Mouse (Mus musculus) heart, embryonic 10.5 days (tissue): ENCODE measurements at regions not wholly inside any gene's neighbourhood (a gene's known extent, or its start where the extent isn't known, plus 50 kb on each side); places are given as distances from the start of the nearest gene placed in this dataset.
"Not testable (repeated sequence)": the region's sequence is repeated elsewhere in the genome, so short reads cannot be mapped to it uniquely, and the experiment has no call there.

Experiments used
- DNase-seq: peaks from one replicate; pipeline ENCODE4 v3.0.0-alpha.2; 2017; ENCODE audit warnings: low spot score
- H3K27ac ChIP-seq: fragments of 300-500 bp; sonication (generic); 2 replicates; pipeline ENCODE4 v1.5.1; 2016; ENCODE audit warnings: mild to moderate bottlenecking
- H3K27me3 ChIP-seq: fragments of 300-500 bp; sonication (generic); 2 replicates; pipeline ENCODE4 v1.6.1; 2016; ENCODE audit warnings: mild to moderate bottlenecking; ENCODE audit not compliant: poor library complexity, insufficient read depth, severe bottlenecking
- H3K36me3 ChIP-seq: fragments of 300-500 bp; sonication (generic); 2 replicates; pipeline ENCODE4 v1.6.1; 2016; ENCODE audit warnings: mild to moderate bottlenecking, moderate library complexity
- H3K4me1 ChIP-seq: fragments of 300-500 bp; sonication (generic); 2 replicates; pipeline ENCODE4 v1.6.1; 2016; ENCODE audit warnings: mild to moderate bottlenecking
- H3K4me3 ChIP-seq: fragments of 300-500 bp; sonication (generic); 2 replicates; pipeline ENCODE4 v1.5.1; 2016; ENCODE audit warnings: mild to moderate bottlenecking, moderate library complexity
- H3K9me3 ChIP-seq: fragments of 300-500 bp; sonication (generic); 2 replicates; pipeline ENCODE4 v1.6.1; 2016; ENCODE audit warnings: mild to moderate bottlenecking, moderate library complexity
- WGBS: fragments of 180-500 bp; shearing (Covaris S2); methylation state at CpG from one replicate; pipeline ENCODE4 v1.1.7; 2016; 5-methylcytosine and 5-hydroxymethylcytosine counted together

- DNase-seq: no peak
Observed at GRCm38 (mm10) chr8:31663717-31664116, 1764.8 kb upstream of the 5930422O12Rik start.

GRCm38 (mm10) chr8:31665485-31665884, 1763.0 kb upstream of the 5930422O12Rik start:
- 85% methylated on average over 4 of the region's 4 CpGs for WGBS
- DNase-seq: no peak
- Histone ChIP-seq H3K4me1 (no peaks in the 10 kb centered on the region), H3K4me3 (no peak overlapping the region), H3K27me3 (no peaks in the 10 kb centered on the region), H3K27ac (no peak overlapping the region), H3K9me3 (no peaks in the 10 kb centered on the region), H3K36me3 (no peaks in the 10 kb centered on the region)

More at GRCm38 (mm10) chr8:31663717-31664116, 1764.8 kb upstream of the 5930422O12Rik start:
- no peaks in the 10 kb centered on the region for H3K27me3 ChIP-seq
- no peaks in the 10 kb centered on the region for H3K36me3 ChIP-seq
- H3K4me3 ChIP-seq: no peak overlapping the region
- H3K9me3 ChIP-seq: no peaks in the 10 kb centered on the region
- no peaks in the 10 kb centered on the region for H3K4me1 ChIP-seq
- no peak overlapping the region for H3K27ac ChIP-seq

- 82% methylated on average over 2 of the region's 2 CpGs for WGBS
- H3K4me1 ChIP-seq: no peaks in the 10 kb centered on the region
- no peak for DNase-seq
- no peak overlapping the region for H3K4me3 ChIP-seq
- no peak overlapping the region for H3K27ac ChIP-seq
- no peaks in the 10 kb centered on the region for H3K36me3 ChIP-seq
- H3K27me3 ChIP-seq: no peaks in the 10 kb centered on the region
- no peaks in the 10 kb centered on the region for H3K9me3 ChIP-seq
Observed at GRCm38 (mm10) chr8:31704168-31704567, 1724.3 kb upstream of the 5930422O12Rik start.

- Histone ChIP-seq H3K36me3 (no peaks in the 10 kb centered on the region), H3K27me3 (no peaks in the 10 kb centered on the region)
- 84% methylated on average over 15 of the region's 15 CpGs for WGBS
Observed at GRCm38 (mm10) chr8:31713321-31714076, 1715.0 kb upstream of the 5930422O12Rik start.

GRCm38 (mm10) chr8:31714077-31714458, 1714.4 kb upstream of the 5930422O12Rik start:
- DNase-seq: no peak
- Histone ChIP-seq H3K9me3 (no peaks in the 10 kb centered on the region), H3K27ac (no peak overlapping the region), H3K4me1 (no peaks in the 10 kb centered on the region), H3K27me3 (no peaks in the 10 kb centered on the region), H3K4me3 (no peak overlapping the region), H3K36me3 (no peaks in the 10 kb centered on the region)
- 76% methylated on average over 2 of the region's 2 CpGs for WGBS

More at GRCm38 (mm10) chr8:31713321-31714076, 1715.0 kb upstream of the 5930422O12Rik start:
- no peak overlapping the region for H3K4me3 ChIP-seq
- H3K9me3 ChIP-seq: no peaks in the 10 kb centered on the region
- H3K4me1 ChIP-seq: no peaks in the 10 kb centered on the region
- DNase-seq: no peak
- no peak overlapping the region for H3K27ac ChIP-seq

- DNase-seq: peak; percentile 79
- Histone ChIP-seq H3K4me1 (peaks cover 14% of the 10 kb centered on the region; the same call in 1 of the 2 replicates), H3K27me3 (no peaks in the 10 kb centered on the region), H3K27ac (peak overlapping the region; percentile 44; the same call in 1 of the 2 replicates), H3K36me3 (no peaks in the 10 kb centered on the region), H3K9me3 (no peaks in the 10 kb centered on the region), H3K4me3 (no peak overlapping the region)
- 26% methylated on average over 3 of the region's 3 CpGs for WGBS
Observed at GRCm38 (mm10) chr8:31720021-31720420, 1708.5 kb upstream of the 5930422O12Rik start.

- H3K4me3 ChIP-seq: no peak overlapping the region
- no peaks in the 10 kb centered on the region for H3K36me3 ChIP-seq
- H3K4me1 ChIP-seq: peaks cover 19% of the 10 kb centered on the region; the same call in 1 of the 2 replicates
- no peaks in the 10 kb centered on the region for H3K27me3 ChIP-seq
- H3K27ac ChIP-seq: peak overlapping the region; percentile 44; the same call in 1 of the 2 replicates
- no peaks in the 10 kb centered on the region for H3K9me3 ChIP-seq
- peak; percentile 75 for DNase-seq
- 29% methylated on average over 3 of the region's 3 CpGs for WGBS
Observed at GRCm38 (mm10) chr8:31720585-31720984, 1707.9 kb upstream of the 5930422O12Rik start.

- Histone ChIP-seq H3K4me3 (no peak overlapping the region), H3K36me3 (no peaks in the 10 kb centered on the region), H3K4me1 (peaks cover 14% of the 10 kb centered on the region; the same call in 1 of the 2 replicates), H3K27ac (no peak overlapping the region), H3K9me3 (no peaks in the 10 kb centered on the region), H3K27me3 (no peaks in the 10 kb centered on the region)
- no peak for DNase-seq
- WGBS: 29% methylated on average over 3 of the region's 3 CpGs
Observed at GRCm38 (mm10) chr8:31725430-31725829, 1703.1 kb upstream of the 5930422O12Rik start.

- Histone ChIP-seq H3K36me3 (no peaks in the 10 kb centered on the region), H3K27ac (no peak overlapping the region), H3K9me3 (no peaks in the 10 kb centered on the region), H3K4me3 (no peak overlapping the region), H3K27me3 (no peaks in the 10 kb centered on the region), H3K4me1 (no peaks in the 10 kb centered on the region)
- 73% methylated on average over 2 of the region's 2 CpGs for WGBS
- DNase-seq: no peak
Observed at GRCm38 (mm10) chr8:31735610-31736009, 1692.9 kb upstream of the 5930422O12Rik start.

GRCm38 (mm10) chr8:31737314-31737713, 1691.2 kb upstream of the 5930422O12Rik start:
- H3K9me3 ChIP-seq, H3K27ac ChIP-seq, H3K4me3 ChIP-seq, DNase-seq, H3K4me1 ChIP-seq, H3K27me3 ChIP-seq, H3K36me3 ChIP-seq: not testable (repeated sequence)
- WGBS: 63% methylated on average over 6 of the region's 6 CpGs

- no peak for DNase-seq
- Histone ChIP-seq H3K36me3 (no peaks in the 10 kb centered on the region), H3K27ac (no peak overlapping the region), H3K9me3 (no peaks in the 10 kb centered on the region), H3K4me3 (no peak overlapping the region), H3K27me3 (no peaks in the 10 kb centered on the region), H3K4me1 (no peaks in the 10 kb centered on the region)
Observed at GRCm38 (mm10) chr8:31746855-31747254, 1681.7 kb upstream of the 5930422O12Rik start.

- H3K27me3 ChIP-seq: no peaks in the 10 kb centered on the region
- no peak overlapping the region for H3K4me3 ChIP-seq
- DNase-seq: no peak
- H3K4me1 ChIP-seq: no peaks in the 10 kb centered on the region
- H3K36me3 ChIP-seq: no peaks in the 10 kb centered on the region
- no peaks in the 10 kb centered on the region for H3K9me3 ChIP-seq
- H3K27ac ChIP-seq: no peak overlapping the region
- WGBS: 79% methylated on average over 2 of the region's 2 CpGs
Observed at GRCm38 (mm10) chr8:31749974-31750373, 1678.5 kb upstream of the 5930422O12Rik start.

- H3K36me3 ChIP-seq: no peaks in the 10 kb centered on the region
- H3K27ac ChIP-seq: no peak overlapping the region
- no peaks in the 10 kb centered on the region for H3K4me1 ChIP-seq
- DNase-seq: no peak
- no peaks in the 10 kb centered on the region for H3K27me3 ChIP-seq
- WGBS: 69% methylated on average over 3 of the region's 3 CpGs
- no peak overlapping the region for H3K4me3 ChIP-seq
- no peaks in the 10 kb centered on the region for H3K9me3 ChIP-seq
Observed at GRCm38 (mm10) chr8:31750482-31751126, 1677.9 kb upstream of the 5930422O12Rik start.
